Mouse (Mus musculus) kidney, adult 2 months (tissue): Measurements from ENCODE around the gene Sema4b. TPM values are rescaled to one million over a fixed set of nuclear protein-coding genes. Genes with fewer than 3 reads are reported as not detected.
A peak's percentile ranks its signal among the peaks of the same experiment; 100 is the strongest.

ENCODE experiments used
- DNase-seq: peaks from one replicate; pipeline ENCODE4 v3.0.0; 2021
- H3K27ac ChIP-seq: fragments of 200-500 bp; 2 replicates; pipeline ENCODE4 v1.5.1; 2012; ENCODE audit warnings: low read depth, low read length, control low read depth, inconsistent platforms; ENCODE audit not compliant: insufficient read depth
- H3K27me3 ChIP-seq: fragments of 200-500 bp; replicated peaks from 2 replicates; pipeline ENCODE4 v1.6.1; 2012; ENCODE audit warnings: mild to moderate bottlenecking, moderate library complexity, low read length, inconsistent platforms; ENCODE audit not compliant: control insufficient read depth, insufficient read depth
- H3K36me3 ChIP-seq: fragments of 200-500 bp; 2 replicates; pipeline ENCODE4 v1.6.1; 2012; ENCODE audit warnings: mild to moderate bottlenecking, moderate library complexity, low read length, inconsistent platforms; ENCODE audit not compliant: control insufficient read depth, insufficient read depth
- H3K4me1 ChIP-seq: fragments of 200-500 bp; 2 replicates; pipeline ENCODE4 v1.6.1; 2011; ENCODE audit warnings: low read length; ENCODE audit not compliant: control insufficient read depth, insufficient read depth
- H3K4me3 ChIP-seq: fragments of 200-500 bp; 2 replicates; pipeline ENCODE4 v1.5.1; 2011; ENCODE audit warnings: mild to moderate bottlenecking, low read depth, low read length, control low read depth; ENCODE audit not compliant: insufficient read depth
- CTCF ChIP-seq: fragments of 200-500 bp; conservative IDR thresholded peaks from 2 replicates; pipeline ENCODE4 v1.5.1; 2011; ENCODE audit warnings: low read depth, mild to moderate bottlenecking, control low read depth, low read length, moderate library complexity, mixed read lengths; ENCODE audit not compliant: insufficient read depth, insufficient read length
- POLR2A ChIP-seq: fragments of 200-500 bp; IDR thresholded peaks from one replicate; pipeline ENCODE4 v1.6.1; 2011; ENCODE audit warnings: low read depth, low read length, control low read depth
- WGBS: fragments of 180-500 bp; shearing (Covaris S2); methylation state at CpG from one replicate; pipeline ENCODE4 v1.1.7; 2018; 5-methylcytosine and 5-hydroxymethylcytosine counted together
- polyA plus RNA-seq: library from polyadenylated mRNA; depleted of rRNA; stranded (reverse); fragments of >200 nt; gene quantifications from 2 replicates; pipeline ENCODE4 v1.2.3, GENCODE M21; 2012

The Sema4b gene
- polyA plus RNA-seq, 1 experiment: 24.4 TPM

- DNase-seq: no peak
- TF ChIP-seq CTCF (no peak), POLR2A (no peak)
- Histone ChIP-seq H3K27me3 (no peaks in the 10 kb centered on the region), H3K4me1 (peaks cover 1% of the 10 kb centered on the region; the same call in 1 of the 2 replicates), H3K36me3 (no peaks in the 10 kb centered on the region), H3K27ac (no peak overlapping the region), H3K4me3 (no peak overlapping the region)
- 91% methylated on average over 3 of the region's 3 CpGs for WGBS
These were observed 9.2 kb upstream of the Sema4b start for GRCm38 (mm10) chr7:80177438-80177837.

DNA sequence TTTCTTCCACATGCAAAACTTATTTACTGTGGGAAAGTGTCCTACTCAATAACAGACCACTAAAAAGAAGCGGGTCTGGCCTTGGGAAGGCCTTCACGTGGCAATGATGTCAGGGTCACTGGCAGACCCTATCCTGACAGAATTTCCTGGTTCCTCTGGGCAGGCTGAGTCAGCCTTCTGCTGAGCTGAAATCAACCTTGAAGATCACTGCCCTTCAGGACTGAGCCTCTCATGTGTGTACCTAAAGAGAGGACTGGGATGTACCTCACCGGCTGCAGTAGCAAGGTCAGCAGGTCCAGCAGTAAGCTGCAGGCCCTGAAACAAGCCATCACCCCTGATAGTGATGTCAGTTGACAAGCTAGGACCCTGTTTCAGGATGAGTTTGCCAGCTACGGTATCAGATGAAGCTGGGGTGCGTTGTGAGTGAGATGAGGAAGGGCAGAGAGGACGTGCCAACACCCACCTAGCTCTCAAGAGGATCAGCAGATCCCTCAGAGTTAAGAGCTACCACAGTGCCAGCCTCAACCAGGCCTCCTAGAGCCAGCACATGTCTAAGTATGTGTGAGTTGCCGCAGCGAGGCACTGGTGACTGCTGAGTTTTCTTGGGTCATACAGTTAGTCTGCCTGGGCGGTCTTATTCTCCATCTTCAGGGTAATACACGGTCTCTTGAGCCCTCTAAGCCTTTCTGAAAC lies 8.5 kb upstream of the Sema4b start:
- Histone ChIP-seq H3K27me3 (no peaks in the 10 kb centered on the region), H3K4me3 (no peak overlapping the region), H3K4me1 (no peaks in the 10 kb centered on the region; the same call in 1 of the 2 replicates), H3K27ac (no peak overlapping the region), H3K36me3 (no peaks in the 10 kb centered on the region)
- DNase-seq: peak; percentile 45
- TF ChIP-seq POLR2A (no peak), CTCF (no peak)
- WGBS: 84% methylated on average over 10 of the region's 10 CpGs

DNA sequence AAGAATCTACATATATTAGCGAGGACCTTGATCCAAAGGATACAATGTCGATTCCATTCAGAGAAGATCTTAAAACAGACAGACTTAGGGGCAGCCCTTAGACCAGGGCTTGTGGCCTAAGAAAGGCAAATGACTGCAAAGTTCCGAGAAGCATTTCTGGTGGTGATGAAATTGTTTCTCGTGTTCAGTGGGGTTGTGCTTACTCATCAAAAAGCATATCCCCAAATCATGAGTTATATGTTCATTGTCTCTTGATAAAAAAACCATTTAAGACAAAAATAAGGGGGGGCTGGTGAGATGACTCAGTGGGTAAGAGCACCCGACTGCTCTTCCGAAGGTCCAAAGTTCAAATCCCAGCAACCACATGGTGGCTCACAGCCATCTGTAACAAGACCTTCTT lies 7.3 kb upstream of the Sema4b start:
- H3K4me1 ChIP-seq: no peaks in the 10 kb centered on the region; the same call in 1 of the 2 replicates

DNA sequence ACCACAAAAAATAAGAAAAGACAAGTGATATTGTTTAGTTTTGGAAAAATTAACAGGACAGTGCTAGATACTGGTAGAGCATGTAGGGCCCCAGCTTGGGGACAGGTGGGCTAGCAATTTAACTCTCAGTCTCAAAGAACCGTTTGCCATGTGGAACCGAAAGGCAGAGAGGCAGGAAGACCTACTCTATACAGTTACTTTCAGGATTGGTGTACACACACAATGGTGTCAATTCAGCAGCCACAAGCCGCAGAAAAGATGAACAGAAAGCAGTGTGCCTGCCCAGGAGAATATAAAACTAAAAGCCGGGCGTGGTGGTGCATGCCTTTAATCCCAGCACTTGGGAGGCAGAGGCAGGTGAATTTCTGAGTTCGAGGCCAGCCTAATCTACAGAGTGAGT lies 6.9 kb upstream of the Sema4b start:
- Histone ChIP-seq H3K36me3 (no peaks in the 10 kb centered on the region), H3K27me3 (no peaks in the 10 kb centered on the region), H3K4me3 (no peak overlapping the region), H3K4me1 (peaks cover 3% of the 10 kb centered on the region; the same call in 1 of the 2 replicates), H3K27ac (no peak overlapping the region)
- 87% methylated on average over 6 of the region's 6 CpGs for WGBS
- no peak for DNase-seq
- TF ChIP-seq CTCF (no peak), POLR2A (no peak)

More for the DNA sequence above, 7.3 kb upstream of the Sema4b start:
- H3K36me3 ChIP-seq: no peaks in the 10 kb centered on the region
- 68% methylated on average over 6 of the region's 6 CpGs for WGBS
- no peak overlapping the region for H3K4me3 ChIP-seq
- no peak overlapping the region for H3K27ac ChIP-seq
- H3K27me3 ChIP-seq: no peaks in the 10 kb centered on the region
- TF ChIP-seq POLR2A (no peak), CTCF (no peak)
- DNase-seq: no peak

DNA sequence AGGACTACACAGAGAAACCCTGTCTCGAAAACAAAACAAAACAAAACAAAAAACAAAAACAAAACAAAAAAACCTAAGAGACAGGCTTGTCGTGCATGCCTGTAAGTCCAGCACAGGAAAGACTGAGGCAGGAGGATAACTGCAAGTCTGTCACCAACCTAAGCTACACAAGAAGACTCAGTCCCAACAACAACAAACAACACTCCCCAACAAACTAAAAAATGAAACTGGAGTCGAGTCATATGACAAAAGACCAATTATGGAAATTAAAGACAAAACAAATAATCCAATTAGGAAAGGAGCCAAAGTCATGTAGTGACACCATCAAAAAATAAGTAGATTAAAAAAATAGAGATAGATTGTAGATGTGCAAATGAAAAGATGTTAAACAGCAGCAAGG lies 6.4 kb upstream of the Sema4b start:
- no peak overlapping the region for H3K27ac ChIP-seq
- no peaks in the 10 kb centered on the region for H3K27me3 ChIP-seq
- H3K4me3 ChIP-seq: no peak overlapping the region
- peaks cover 5% of the 10 kb centered on the region; the same call in 1 of the 2 replicates for H3K4me1 ChIP-seq
- 81% methylated on average over 3 of the region's 3 CpGs for WGBS
- no peak for TF ChIP-seq POLR2A
- no peak for TF ChIP-seq CTCF
- no peaks in the 10 kb centered on the region for H3K36me3 ChIP-seq
- DNase-seq: no peak

DNA sequence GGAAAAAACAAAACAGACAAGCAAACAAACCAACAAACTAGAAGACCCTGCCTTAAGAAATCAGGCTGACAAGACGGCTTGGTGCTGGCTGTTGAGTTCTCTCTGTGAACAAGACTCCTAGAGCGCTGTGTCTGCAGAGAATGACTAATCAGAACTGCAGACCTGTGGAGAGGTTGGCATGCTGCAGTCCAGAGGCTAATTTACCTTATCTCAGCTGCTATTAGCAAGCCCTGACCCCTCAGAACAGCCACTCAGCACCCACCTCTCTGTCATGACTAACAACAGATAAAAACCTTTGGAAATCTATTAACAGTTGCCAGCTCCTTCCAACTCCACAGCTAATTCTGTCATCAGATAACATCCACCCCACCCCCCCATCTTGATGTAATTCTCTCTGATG lies 5.6 kb upstream of the Sema4b start:
- Histone ChIP-seq H3K27ac (no peak overlapping the region), H3K4me1 (peaks cover 5% of the 10 kb centered on the region; the same call in 1 of the 2 replicates), H3K4me3 (no peak overlapping the region), H3K27me3 (no peaks in the 10 kb centered on the region), H3K36me3 (no peaks in the 10 kb centered on the region)
- TF ChIP-seq CTCF: no peak
- no peak for TF ChIP-seq POLR2A
- DNase-seq: no peak
- 69% methylated on average over 2 of the region's 2 CpGs for WGBS

- Histone ChIP-seq H3K27me3 (no peaks in the 10 kb centered on the region), H3K4me3 (no peak overlapping the region), H3K36me3 (no peaks in the 10 kb centered on the region), H3K4me1 (peaks cover 5% of the 10 kb centered on the region; the same call in 1 of the 2 replicates), H3K27ac (no peak overlapping the region)
- TF ChIP-seq POLR2A (no peak), CTCF (no peak)
- DNase-seq: no peak
These were observed 4.5 kb upstream of the Sema4b start for GRCm38 (mm10) chr7:80182139-80182538.

- H3K36me3 ChIP-seq: no peaks in the 10 kb centered on the region
- WGBS: 97% methylated on average over 1 of the region's 1 CpGs
- TF ChIP-seq POLR2A (no peak), CTCF (no peak)
- H3K4me3 ChIP-seq: no peak overlapping the region
- H3K27ac ChIP-seq: no peak overlapping the region
- no peaks in the 10 kb centered on the region for H3K27me3 ChIP-seq
- DNase-seq: no peak
- peaks cover 14% of the 10 kb centered on the region; the same call in 1 of the 2 replicates for H3K4me1 ChIP-seq
These were observed 3.2 kb upstream of the Sema4b start for GRCm38 (mm10) chr7:80183466-80183865.
